Mouse (Mus musculus) small intestine, adult 2 months (tissue): Measurements from ENCODE around the gene C2cd3. TPM values are rescaled to one million over a fixed set of nuclear protein-coding genes. Genes with fewer than 3 reads are reported as not detected.

Experiments
- H3K27ac ChIP-seq: fragments of 200-500 bp; 2 replicates; pipeline ENCODE4 v1.5.1; 2012; ENCODE audit warnings: low read depth, low read length, control low read depth, inconsistent platforms; ENCODE audit not compliant: insufficient read depth
- H3K27me3 ChIP-seq: fragments of 200-500 bp; 2 replicates; pipeline ENCODE4 v1.6.1; 2012; ENCODE audit warnings: mild to moderate bottlenecking, moderate library complexity, low read length, inconsistent platforms; ENCODE audit not compliant: control insufficient read depth, insufficient read depth
- H3K36me3 ChIP-seq: fragments of 200-500 bp; 2 replicates; pipeline ENCODE4 v1.6.1; 2012; ENCODE audit warnings: mild to moderate bottlenecking, low read length, control low read depth, inconsistent platforms; ENCODE audit not compliant: control insufficient read depth, insufficient read depth
- H3K4me1 ChIP-seq: fragments of 200-500 bp; 2 replicates; pipeline ENCODE4 v1.6.1; 2012; ENCODE audit warnings: low read length, inconsistent platforms, mixed read lengths; ENCODE audit not compliant: control insufficient read depth, insufficient read depth, insufficient read length
- H3K4me3 ChIP-seq: fragments of 200-500 bp; 2 replicates; pipeline ENCODE4 v1.5.1; 2012; ENCODE audit warnings: low read depth, mild to moderate bottlenecking, control low read depth, inconsistent platforms, low read length, moderate library complexity
- CTCF ChIP-seq: fragments of 200-500 bp; IDR thresholded peaks from 2 replicates; pipeline ENCODE4 v1.5.1; 2012; ENCODE audit warnings: low read depth, mild to moderate bottlenecking, control low read depth, inconsistent platforms, low read length, moderate library complexity, mixed read lengths; ENCODE audit not compliant: insufficient replicate concordance, insufficient read length; ENCODE audit errors: extremely low read depth
- POLR2A ChIP-seq: fragments of 200-500 bp; IDR thresholded peaks from 2 replicates; pipeline ENCODE4 v1.6.1; 2012; ENCODE audit warnings: low read depth, mild to moderate bottlenecking, control low read depth, inconsistent platforms, low read length, moderate library complexity
- whole genome bisulfite sequencing: fragments of 180-500 bp; shearing (Covaris S2); methylation state at CpG from one replicate; pipeline ENCODE4 v1.1.7; 2018; 5-methylcytosine and 5-hydroxymethylcytosine counted together
- polyA plus RNA-seq: library from polyadenylated mRNA; depleted of rRNA; stranded (reverse); fragments of >200 nt; gene quantifications from 2 replicates; pipeline ENCODE4 v1.2.3, GENCODE M21; 2012

C2cd3 gene
- polyA plus RNA-seq, 1 experiment: 10.1 TPM

- no peak overlapping the region for H3K27ac ChIP-seq
Observed at GRCm38 (mm10) chr7:100381161-100381560, 9.1 kb downstream of the C2cd3 start.

GRCm38 (mm10) chr7:100383207-100383606 lies 11.2 kb downstream of the C2cd3 start:
- TF ChIP-seq CTCF (no peak), POLR2A (no peak)
- no peak overlapping the region for H3K4me3 ChIP-seq
- 82% methylated on average over 2 of the region's 2 CpGs for WGBS

More at GRCm38 (mm10) chr7:100381161-100381560, 9.1 kb downstream of the C2cd3 start:
- Histone ChIP-seq H3K27me3 (no peaks in the 10 kb centered on the region), H3K4me1 (no peaks in the 10 kb centered on the region), H3K36me3 (peaks cover 21% of the 10 kb centered on the region), H3K4me3 (no peak overlapping the region)
- TF ChIP-seq POLR2A (no peak), CTCF (no peak)

GRCm38 (mm10) chr7:100388174-100388573 lies 16.1 kb downstream of the C2cd3 start:
- no peaks in the 10 kb centered on the region for H3K4me1 ChIP-seq
- no peak overlapping the region for H3K4me3 ChIP-seq
- peaks cover 24% of the 10 kb centered on the region for H3K36me3 ChIP-seq
- H3K27ac ChIP-seq: no peak overlapping the region
- TF ChIP-seq POLR2A (no peak), CTCF (no peak)
- WGBS: 93% methylated on average over 2 of the region's 2 CpGs
- no peaks in the 10 kb centered on the region for H3K27me3 ChIP-seq

More at GRCm38 (mm10) chr7:100383207-100383606, 11.2 kb downstream of the C2cd3 start:
- H3K27ac ChIP-seq: no peak overlapping the region
- H3K4me1 ChIP-seq: no peaks in the 10 kb centered on the region
- H3K27me3 ChIP-seq: no peaks in the 10 kb centered on the region
- peaks cover 24% of the 10 kb centered on the region for H3K36me3 ChIP-seq

GRCm38 (mm10) chr7:100390166-100390565 lies 18.1 kb downstream of the C2cd3 start:
- Histone ChIP-seq H3K4me3 (no peak overlapping the region), H3K27me3 (no peaks in the 10 kb centered on the region), H3K4me1 (no peaks in the 10 kb centered on the region), H3K27ac (no peak overlapping the region), H3K36me3 (peaks cover 20% of the 10 kb centered on the region)
- 90% methylated on average over 8 of the region's 8 CpGs for WGBS
- no peak for TF ChIP-seq POLR2A
- no peak for TF ChIP-seq CTCF

- no peaks in the 10 kb centered on the region for H3K4me1 ChIP-seq
- H3K36me3 ChIP-seq: peaks cover 20% of the 10 kb centered on the region
- no peak overlapping the region for H3K4me3 ChIP-seq
- H3K27ac ChIP-seq: no peak overlapping the region
- WGBS: 91% methylated on average over 2 of the region's 2 CpGs
- no peaks in the 10 kb centered on the region for H3K27me3 ChIP-seq
- TF ChIP-seq POLR2A (no peak), CTCF (no peak)
Observed at GRCm38 (mm10) chr7:100392265-100392664, 20.2 kb downstream of the C2cd3 start.

GRCm38 (mm10) chr7:100399231-100399913 lies 27.3 kb downstream of the C2cd3 start:
- H3K4me1 ChIP-seq: peaks cover 3% of the 10 kb centered on the region
- TF ChIP-seq CTCF (no peak), POLR2A (no peak)
- H3K27ac ChIP-seq: no peak overlapping the region
- H3K36me3 ChIP-seq: peaks cover 23% of the 10 kb centered on the region
- no peak overlapping the region for H3K4me3 ChIP-seq
- 64% methylated on average over 8 of the region's 8 CpGs for WGBS
- no peaks in the 10 kb centered on the region for H3K27me3 ChIP-seq

- no peak overlapping the region for H3K4me3 ChIP-seq
- peak overlapping the region; percentile 57; the same call in 1 of the 2 replicates for H3K27ac ChIP-seq
- TF ChIP-seq POLR2A (no peak), CTCF (no peak)
- WGBS: 24% methylated on average over 4 of the region's 4 CpGs
- H3K4me1 ChIP-seq: peaks cover 3% of the 10 kb centered on the region
- no peaks in the 10 kb centered on the region for H3K27me3 ChIP-seq
- H3K36me3 ChIP-seq: peaks cover 17% of the 10 kb centered on the region
Observed at GRCm38 (mm10) chr7:100400899-100401539, 29.0 kb downstream of the C2cd3 start.
